Mouse (Mus musculus) adrenal gland, postnatal 10 days (tissue): ENCODE measurements around the gene Tstd3. TPM values are rescaled to one million over a fixed set of nuclear protein-coding genes. Genes with fewer than 3 reads are reported as not detected.
A peak's percentile ranks its signal among the peaks of the same experiment; 100 is the strongest.

Experiments used
- DNase-seq: peaks from one replicate; pipeline ENCODE4 v3.0.0; 2021; ENCODE audit warnings: mixed read lengths
- long read RNA-seq, 2 experiments: library from polyadenylated mRNA; stranded (forward); transcript quantifications; one replicate each; pipeline ENCODE4 v2.0.0; 2021
- total RNA-seq, 2 experiments: library from RNA; stranded (reverse); gene quantifications; 2 replicates each; pipeline ENCODE4 v1.2.3; 2021

The Tstd3 gene
- 10 to 100 TPM; 11.4 to 17.1 TPM for total RNA-seq
- long read RNA-seq, experiment 1, transcript Tstd3-201 (4 exons, 1,588 nt) = major isoform, 12 of 14 reads
- long read RNA-seq, experiment 1, partial matches to known transcripts = 0 of 14 reads
- long read RNA-seq, experiment 1, other reads (novel, unspliced or antisense) = 2 of 14 reads
- long read RNA-seq, experiment 2, transcript Tstd3-201 (4 exons, 1,588 nt) = major isoform, 14 of 15 reads
- long read RNA-seq, experiment 2, partial matches to known transcripts = 0 of 15 reads
- long read RNA-seq, experiment 2, other reads (novel, unspliced or antisense) = 1 of 15 reads

DNA sequence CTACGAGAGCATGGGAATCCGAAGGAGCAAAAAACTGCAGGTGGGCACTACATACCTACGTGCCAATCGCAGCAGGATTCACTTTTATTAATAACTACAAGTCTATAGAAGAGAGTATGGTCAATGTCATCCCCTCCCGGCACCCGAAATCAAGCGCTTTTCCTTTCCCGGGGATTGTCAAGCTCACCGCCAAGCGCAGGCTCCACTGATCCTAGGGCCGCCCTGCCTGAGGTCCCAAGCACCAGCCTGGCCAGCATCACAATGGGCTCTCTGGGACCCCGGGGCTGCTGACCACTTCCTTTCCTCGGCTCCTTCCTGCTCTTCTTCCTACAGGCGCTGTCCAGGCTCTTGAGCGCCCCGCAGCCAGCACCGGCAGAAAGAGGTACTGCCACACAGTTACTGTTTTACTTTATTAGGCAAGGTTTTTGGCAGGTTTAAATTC, at the start of gene Tstd3, which contains the start of gene Usp45:
Gene Tstd3, minus strand, starts transcription at position 350 of the 442 bp plus-strand sequence.
Gene Usp45, plus strand, starts transcription at position 294 of the 442 bp plus-strand sequence.
- peak; percentile 84 for DNase-seq

DNA sequence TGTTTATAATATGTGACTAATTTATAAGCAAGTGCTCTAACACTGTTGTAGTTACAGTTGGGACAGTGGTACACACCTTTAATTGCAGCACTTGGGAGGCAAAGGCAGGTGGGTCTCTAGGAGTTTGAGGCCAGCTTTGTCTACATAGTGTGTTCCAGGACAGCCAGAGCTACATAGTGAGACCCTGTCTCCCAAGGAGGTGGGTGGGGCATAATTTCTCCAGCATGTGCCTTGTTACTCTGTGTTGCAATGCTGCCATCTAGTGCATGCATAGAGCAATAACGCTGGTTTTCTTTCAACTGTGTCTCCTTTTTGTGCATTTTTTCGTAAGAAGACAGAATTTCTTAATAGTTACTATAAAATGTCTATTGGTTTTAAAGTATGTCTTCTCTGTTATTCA, 47.0 kb upstream of the Tstd3 start:
- DNase-seq = peak; percentile 34

DNA sequence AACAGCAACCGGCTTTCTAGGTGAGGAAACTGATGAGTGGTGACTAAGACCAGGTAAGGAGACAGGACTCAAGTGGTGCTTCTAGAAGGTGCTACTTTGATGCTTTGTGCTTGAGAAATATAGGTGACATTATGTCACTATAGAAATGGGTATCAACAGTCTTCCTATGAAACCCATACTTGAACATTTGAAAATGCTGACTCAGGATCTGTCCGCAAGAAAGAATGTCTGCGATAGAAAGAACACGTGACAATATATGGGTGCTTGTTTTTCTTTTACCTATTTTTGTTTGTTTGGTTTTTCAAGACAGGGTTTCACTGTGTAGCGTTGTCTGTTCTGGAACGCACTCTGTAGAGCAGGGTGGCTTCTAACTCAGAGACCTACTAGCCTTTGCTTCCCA, 45.6 kb upstream of the Tstd3 start:
- no peak for DNase-seq

DNA sequence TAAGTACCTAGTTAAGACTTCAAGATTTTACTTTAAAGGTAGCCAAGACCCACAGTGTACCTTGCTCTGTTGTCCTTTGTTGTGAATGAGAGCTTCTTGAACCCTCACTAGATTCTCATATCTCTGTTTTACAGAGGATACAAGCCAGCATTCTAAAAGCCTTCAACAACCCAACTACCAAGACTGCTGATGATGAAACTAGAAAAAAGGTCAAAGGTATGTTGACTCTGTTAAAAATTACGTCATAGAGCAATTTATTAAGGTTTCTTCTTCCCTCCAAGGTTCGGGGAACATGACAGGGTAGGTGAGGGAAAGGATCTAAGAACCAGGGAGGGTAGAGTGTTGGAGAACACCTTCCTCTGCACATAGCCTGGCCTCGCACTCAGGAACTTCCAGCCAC, 43.6 kb upstream of the Tstd3 start:
- no peak for DNase-seq

DNA sequence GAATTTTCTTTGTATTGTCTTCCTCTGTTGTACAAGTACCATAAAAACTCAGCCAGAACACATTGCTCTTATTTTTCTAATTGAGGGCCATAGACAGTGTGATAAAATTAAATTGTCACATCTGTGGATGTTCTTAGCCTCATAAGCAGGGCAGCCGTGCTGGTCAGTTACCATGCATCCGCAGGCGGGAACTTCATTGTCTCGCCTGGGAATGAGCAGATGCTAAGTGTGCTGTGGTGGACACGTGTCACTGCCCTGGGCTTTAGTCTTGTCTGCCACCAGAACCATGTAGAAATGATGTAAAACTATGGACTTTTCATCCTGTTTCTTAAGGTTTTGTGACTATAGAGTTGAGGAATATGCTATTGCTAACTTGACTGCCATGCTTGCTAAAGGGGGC, 40.2 kb upstream of the Tstd3 start:
- DNase-seq = no peak

DNA sequence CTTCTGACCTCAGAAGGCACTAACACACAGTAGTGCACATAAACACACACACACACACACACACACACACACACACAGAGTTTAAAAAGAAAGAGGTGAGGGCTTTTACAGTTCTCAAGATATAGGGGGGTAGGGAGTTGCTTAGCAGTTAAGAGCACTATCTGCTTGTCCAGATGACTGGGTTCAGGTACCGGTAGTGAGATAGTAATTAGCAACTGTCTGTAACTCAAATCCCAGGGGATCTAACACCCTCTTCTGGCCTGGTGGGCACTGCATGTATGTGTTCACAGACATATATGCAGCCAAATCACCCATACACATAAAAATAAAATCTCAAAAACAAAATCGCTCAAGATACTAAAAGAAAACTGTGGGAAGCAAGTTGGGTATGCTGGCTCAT, 34.6 kb upstream of the Tstd3 start:
- DNase-seq = no peak

DNA sequence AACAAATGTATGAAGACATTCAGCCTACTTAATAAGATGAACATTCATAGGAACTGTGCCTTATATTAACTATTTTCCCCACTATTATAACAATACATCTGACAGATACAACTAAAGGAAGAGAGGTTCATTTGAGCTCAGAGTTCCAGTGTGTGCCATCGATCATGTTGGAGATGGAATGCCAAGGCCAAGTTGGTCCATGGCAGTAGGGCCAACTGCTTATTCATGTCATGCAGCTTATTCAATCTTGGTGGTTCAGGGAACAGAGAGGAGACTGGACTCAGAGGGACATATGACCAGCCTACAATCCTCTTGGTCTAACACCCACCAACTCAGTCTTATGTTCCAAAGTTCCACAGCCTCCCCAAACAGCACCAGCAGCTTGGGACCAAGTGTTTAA, 34.0 kb upstream of the Tstd3 start:
- no peak for DNase-seq

DNA sequence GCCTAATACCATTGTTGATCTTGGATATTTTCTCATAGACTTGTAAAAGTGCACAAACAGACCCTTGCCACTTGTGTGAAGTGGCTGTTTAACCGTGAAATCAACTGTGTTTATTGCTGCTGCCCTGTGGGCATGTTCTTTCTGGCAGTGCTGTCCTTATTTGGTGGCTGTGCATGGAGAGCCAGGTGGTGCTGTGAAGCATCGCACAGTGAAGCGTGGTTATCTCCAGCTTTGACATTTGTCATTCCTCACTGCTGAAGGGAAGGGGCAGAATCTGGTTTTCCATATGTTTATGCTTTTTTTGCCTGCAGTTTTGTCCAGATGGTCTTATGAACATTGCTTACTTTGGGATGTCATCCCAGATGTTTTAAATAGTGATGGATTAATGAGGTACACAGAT, 26.6 kb upstream of the Tstd3 start:
- DNase-seq = no peak

DNA sequence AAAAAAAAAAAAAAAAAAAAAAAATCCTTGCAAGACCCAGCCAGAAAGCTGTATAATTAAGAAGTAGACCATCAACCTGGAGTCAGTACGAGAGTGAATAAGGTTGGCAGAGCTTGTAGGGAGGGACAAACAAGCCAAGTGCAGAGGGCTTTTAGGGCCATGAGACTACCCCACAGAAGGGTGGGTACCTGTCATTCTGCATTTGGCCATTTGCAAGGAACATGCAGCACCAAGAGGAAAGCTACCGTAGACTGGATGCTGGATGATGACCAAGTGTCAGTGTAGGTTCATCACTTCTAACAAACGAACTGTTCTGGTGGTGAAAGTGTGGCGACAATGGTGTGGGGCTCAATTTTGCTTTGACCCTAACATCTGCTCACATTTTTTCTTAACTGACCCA, 22.8 kb upstream of the Tstd3 start:
- DNase-seq = no peak

DNA sequence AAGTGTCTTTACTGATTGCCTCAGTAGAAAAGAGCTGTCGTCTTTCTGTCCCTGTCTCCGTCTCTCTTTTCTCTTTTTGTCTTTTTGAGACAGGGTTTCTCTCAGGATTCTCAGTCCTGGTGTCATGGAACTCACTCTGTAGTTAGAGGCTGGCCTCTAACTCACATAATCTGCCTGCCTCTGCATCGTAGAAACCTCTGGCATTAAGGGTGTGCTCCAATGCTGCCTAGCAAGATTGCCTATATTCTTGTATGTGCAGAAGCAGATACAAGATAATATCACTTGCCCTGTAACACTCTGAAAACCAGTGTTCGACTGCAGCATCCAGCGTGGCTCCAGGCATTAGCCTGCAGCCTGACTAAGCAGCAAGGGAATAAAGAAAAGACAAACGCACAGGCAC, 21.9 kb upstream of the Tstd3 start:
- DNase-seq = no peak

DNA sequence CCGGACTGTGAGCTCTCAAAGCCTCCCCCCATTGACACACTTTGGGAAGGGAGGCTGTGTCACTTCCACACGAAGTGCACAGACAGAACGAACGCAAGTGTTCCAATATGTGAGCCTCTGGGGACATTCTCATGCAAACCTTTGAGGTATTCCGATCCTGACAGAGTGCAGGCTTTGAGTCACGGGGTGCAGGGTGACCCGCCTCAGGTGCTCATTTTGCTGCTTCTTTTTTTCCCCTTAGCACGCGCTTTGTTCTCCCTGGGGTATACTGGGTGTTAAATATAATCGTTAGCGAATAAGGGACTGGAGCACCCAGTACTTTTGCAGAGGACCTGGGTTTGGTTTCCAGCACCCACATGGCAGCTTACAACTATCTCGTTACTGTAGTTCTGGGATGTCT, 19.3 kb upstream of the Tstd3 start:
- DNase-seq = no peak

DNA sequence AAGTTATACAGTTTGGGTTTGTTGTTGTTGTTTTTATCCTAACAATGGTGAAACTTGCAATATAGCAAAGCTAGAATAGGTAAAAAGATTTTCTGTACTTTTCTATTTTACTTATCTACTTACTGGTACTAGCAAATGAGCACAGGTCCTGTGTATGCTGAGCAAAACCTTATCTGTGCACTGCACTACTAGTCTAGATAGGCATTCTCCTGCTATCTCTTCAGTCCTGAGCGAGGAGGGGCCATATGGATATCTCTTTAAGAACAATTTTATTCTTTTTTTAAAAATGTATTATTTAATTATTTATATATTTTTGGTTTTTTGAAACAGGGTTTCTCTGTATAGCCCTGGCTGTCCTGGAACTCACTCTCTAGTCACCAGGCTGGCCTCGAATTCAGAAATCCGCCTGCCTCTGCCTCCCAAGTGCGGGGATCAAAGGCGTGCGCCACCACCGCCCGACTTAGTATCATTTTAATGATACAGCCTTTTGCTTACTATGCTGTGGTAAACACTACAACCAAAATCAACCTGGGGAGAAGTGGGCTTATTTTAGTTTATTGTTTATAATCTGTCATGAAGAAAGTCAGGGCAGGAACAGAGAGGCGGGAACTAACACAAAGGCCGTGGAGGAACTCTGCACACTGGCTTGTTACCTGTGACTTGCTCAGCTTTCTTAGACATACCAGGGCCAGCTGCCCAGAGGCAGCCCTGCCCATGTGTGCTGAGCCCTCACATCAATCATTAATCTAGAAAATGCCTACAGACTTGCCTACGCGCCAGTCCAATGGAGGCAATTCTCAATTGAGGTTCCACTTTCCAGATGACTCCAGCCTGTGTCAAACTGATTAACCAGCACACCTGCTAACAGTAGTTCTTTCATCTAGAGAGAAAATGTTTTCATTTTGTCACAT, 14.1 kb upstream of the Tstd3 start:
- no peak for DNase-seq

DNA sequence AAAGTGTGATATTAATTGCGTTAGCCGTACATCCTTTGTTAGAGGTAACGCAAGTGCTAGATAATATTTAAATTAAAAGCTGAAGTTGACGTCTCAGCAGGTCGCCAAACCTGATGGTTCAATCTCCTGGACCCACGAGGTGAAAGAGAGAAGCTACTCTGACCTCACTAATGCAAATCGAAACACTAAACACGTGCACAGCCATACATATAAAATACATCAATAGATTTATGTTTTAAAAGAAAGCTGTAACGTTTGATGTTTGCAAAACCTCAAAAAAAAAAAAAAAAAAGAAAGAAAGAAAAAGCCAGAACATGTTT, 9.9 kb upstream of the Tstd3 start:
- no peak for DNase-seq

DNA sequence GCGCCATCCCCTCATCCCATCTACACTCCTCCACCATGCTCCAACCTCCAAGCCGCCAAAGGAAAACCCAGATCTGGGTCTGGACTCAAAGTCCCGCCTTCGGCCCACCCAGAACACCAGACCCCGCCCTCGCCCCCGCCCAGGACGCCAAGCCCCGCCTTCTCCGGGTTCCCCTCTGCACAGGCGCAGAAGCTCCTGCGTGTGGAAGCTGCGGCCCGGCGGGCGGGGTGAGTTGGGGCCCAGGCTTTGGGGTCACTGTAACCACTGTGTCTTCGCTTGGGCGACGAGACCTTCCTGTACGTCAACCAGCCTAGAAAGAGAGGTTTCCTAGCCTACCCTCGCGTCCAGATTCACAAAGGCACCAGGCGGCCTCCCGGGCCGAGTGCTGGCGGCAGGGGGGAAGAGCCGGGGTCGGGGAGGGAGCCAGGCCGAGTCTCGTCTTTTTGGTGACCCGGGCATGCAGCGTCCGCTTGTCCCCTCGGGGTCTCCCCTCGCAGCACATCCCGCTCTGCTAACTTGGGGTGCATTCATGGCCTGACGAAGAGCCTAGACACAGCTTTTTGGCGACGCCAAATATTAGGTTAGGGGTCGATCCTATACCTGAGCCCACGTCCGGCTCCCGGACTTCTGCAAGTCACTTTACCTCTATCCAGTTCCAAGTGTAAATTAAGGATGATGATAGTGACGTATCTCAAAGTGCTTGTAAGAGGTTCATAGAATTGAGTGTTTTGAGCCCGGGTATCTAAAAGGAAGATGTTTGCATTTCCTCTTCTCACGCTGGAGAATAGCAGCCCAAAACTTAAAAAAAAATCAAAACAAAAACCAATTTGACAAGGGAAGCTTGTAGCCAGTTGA, 9.3 kb upstream of the Tstd3 start:
- peak; percentile 99 for DNase-seq

DNA sequence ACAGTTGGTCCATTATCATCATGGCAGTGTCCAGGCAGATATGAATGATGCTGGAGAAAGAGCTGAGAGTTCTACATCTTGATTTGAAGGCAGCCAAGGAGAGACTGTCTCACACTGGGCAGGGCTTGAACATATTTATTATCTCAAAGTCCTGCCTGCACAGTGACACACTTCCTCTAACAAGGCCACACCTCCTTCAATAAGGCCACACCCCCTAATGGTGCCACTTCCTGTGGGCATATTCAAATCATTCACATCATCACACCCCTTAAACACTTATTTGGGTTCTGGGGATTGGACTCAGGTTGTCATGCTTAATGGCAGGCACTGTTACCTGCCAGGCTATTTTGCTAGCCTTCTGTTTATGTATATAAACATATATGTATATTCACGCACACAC, 5.3 kb upstream of the Tstd3 start:
- no peak for DNase-seq

DNA sequence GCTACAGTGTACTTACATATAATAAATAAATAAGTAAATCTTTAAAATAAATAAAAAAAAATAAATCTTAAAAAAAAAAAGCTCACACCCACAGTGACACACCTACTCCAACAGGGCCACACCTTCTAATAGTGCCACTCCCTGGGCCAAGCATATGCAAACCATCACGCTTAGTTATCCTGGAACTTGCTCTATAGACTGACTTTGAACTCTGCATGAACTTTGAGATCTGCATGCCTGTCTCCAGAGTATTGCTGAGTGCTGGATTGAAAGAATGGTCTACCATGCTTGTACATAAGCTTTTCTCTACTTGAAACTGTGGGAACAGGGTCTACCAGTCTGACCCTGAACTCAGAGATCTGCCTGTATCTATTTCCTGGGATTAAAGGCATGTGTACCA, 4.1 kb upstream of the Tstd3 start:
- no peak for DNase-seq

DNA sequence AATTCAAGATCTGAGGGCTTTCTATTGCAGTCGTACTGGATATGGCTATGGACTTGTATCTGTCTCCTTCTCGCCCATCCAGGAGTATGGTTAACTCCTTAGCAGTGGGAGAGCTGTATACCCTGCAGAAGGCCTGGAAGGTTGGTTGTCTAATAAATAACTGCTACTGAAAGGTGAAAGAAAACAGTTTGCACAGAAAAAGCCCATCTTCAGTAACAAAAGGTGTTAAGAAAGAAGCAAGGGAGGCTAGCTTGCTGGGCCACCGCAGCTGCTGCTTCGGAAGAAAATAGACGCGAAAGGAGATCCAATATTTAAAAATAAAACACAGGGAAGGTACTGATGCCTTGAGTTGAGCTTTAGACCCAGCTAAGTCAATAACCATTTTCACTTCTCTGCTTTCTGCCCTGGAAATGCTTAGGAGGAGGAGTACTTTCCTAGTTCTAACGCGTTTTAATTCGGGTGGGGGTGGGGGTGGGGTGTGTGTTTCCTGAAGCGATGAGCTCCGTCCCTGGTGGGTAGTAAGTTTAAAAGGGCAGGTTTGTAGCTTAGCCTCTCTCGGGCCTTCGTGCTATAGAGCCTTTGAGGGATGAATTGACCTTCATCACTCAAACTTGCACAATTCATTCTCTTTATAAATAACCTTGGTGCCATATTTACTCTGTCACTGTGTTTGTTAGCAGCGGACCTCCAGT, 695 bp downstream of the Tstd3 start:
- DNase-seq = no peak

DNA sequence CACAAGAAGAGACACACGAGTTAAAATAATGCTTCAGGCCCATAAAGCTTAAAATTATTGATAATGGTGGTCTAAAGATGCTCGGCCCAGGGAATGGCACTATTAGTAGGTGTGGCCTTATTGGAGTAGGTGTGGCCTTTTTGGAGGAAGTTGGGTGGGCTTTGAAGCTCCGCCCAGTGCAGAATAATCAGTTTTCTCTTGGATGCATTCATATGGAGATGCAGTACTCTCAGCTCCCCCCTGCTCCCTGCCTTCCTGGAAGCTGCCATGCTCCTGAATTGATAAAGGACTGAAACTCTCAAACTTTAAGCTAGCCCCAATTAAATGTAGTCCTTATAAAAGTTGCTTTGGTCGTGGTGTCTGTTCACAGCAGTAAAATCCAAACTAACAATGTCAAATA, 3.2 kb downstream of the Tstd3 start:
- no peak for DNase-seq

DNA sequence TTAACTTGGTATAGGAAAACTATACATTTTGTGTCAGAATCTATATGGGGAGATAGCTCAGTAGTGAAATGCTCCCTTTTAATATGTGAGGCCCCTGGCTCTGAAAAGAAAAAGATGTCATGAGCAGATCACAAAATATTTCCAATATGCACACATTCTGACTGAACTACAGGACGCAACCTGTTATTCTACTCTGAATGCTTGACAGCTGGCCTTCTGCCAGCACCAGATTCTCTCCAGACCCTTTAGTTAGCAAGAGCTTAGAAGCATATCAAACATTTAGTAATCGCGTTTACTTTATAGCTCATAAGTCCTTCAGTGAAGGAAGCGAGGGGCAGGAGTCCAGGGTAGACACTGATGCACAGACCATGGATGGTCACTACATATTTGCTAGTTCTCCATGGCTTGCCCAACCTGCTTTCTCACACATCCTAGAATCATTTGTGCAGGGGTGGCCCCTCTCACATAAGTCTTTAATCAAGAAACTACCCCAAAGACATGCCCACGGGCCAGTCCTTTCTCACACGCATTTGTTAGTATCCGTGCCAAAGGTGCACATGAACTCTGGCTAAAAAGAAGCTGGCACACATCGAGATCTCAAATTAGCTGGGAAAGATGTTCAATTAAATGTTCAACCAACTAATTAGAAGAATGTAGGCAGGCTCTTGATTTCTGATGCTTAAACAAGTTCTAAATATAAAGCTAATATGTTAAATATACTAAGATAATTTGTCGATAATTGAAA, 5.4 kb downstream of the Tstd3 start:
- DNase-seq = no peak

DNA sequence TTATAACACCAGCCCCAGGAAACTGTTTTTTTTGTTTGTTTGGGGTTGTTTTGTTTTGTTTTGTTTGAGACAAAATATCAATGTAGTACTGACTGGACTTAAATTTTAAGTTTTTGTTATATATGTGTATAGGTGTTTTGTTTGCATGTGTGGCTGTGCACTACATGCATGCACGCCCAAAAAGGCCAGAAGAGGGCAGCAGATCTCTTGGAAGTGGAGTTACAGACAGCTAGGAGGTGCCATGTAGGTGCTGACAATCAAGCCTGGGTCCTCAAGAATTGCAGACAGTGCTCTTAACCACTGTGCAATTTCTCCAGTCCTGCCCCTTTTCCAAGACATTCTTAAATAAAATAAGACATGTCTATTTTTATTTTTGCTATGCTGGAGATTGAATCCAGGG, 8.2 kb downstream of the Tstd3 start:
- no peak for DNase-seq

DNA sequence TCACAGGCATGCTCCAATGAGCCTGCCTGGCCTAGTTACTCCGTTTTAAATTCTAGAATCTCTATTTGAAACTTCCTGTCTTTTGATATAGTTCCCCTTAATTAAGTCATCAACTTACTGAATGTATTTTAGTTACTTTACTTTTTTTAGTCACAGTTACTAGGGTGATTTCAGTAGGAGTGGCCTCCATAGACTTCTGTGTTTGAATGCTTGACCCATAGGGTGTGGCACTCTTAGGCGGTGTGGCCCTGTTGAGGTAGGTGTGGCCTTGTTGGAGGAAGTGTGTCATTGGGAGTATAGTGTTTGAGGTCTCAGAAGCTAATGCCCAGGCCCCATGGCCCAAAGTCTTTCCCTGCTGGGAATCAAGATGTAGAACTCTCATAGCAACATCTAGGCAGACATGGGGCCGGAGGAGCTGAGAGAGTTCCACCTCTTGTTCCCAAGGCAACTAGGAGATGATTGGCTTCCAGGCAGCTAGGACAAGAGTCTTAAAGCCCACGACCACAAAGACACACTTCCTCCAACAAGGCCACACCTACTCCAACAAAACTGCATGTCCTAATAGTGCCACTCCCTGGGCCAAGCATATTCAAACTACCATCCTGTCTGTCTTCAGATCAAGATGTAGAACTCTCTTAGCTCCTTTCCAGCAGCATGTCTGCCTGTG, 11.8 kb downstream of the Tstd3 start:
- no peak for DNase-seq
